Mouse (Mus musculus): ENCODE results near the gene Rin3. TPM values are rescaled to one million over a fixed set of nuclear protein-coding genes. Genes with fewer than 3 reads are reported as not detected.

Gene Rin3
- total RNA-seq, 1 experiment: 3.8 TPM

GRCm38 (mm10) chr12:102387219-102387917 is 104.5 kb downstream of the Rin3 start:
- TF ChIP-seq MAFK (IDR thresholded peaks at IDR 0.05; ENCODE audit: insufficient read depth, low read depth, low read length): no peak
- TF ChIP-seq CHD2 (IDR thresholded peaks at IDR 0.05; ENCODE audit: low read depth, low read length): no peak
- TF ChIP-seq HCFC1 (IDR thresholded peaks at IDR 0.05; ENCODE audit: borderline replicate concordance, insufficient read depth, low read length): no peak
- peak; percentile 91 for TF ChIP-seq ZC3H11A (IDR thresholded peaks at IDR 0.05; ENCODE audit: borderline replicate concordance, low read depth, low read length)
- no peaks in the 10 kb centered on the region; a peak in 1 of 4 replicates for H3K4me1 ChIP-seq (ENCODE audit: control insufficient read depth in 2 of 2, insufficient read depth in 2 of 2, low read length in 2 of 2, poor library complexity in 1 of 2)
- peak overlapping the region; percentile 35 to 58 for H3K4me3 ChIP-seq (ENCODE audit: insufficient read depth in 1 of 2, low read depth in 1 of 2, low read length in 2 of 2, poor library complexity in 1 of 2, severe bottlenecking in 1 of 2)
- H3K9ac ChIP-seq (ENCODE audit: insufficient read depth, low read depth, low read length, poor library complexity, severe bottlenecking): 0 out of 2 replicates have a peak overlapping the region, but pooled peaks have one; percentile 41
- DNase-seq (ENCODE audit: low read depth, low spot score): peak; percentile 89
- H3K9me3 ChIP-seq (ENCODE audit: control insufficient read depth, insufficient read depth, low read depth, low read length): no peaks in the 10 kb centered on the region
- in situ Hi-C loops (cut with MboI; ENCODE audit: low sequenced_read_pairs in 2 of 2, unreplicated experiment in 2 of 2): loop anchor here in 1 of 2 experiments (10.0 kb wide), 1 partner anchor 393 kb away; no protein-coding TSS in a partner anchor
- no peaks in the 10 kb centered on the region for H3K36me3 ChIP-seq (ENCODE audit: control insufficient read depth, insufficient read depth, low read length, poor library complexity, severe bottlenecking)
- H3K27ac ChIP-seq (ENCODE audit: insufficient read depth, low read depth, low read length, poor library complexity, severe bottlenecking): no peak overlapping the region

GRCm38 (mm10) chr12:102390042-102390441 is 107.2 kb downstream of the Rin3 start:
- H3K4me1 ChIP-seq (ENCODE audit: control insufficient read depth in 2 of 2, insufficient read depth in 2 of 2, low read length in 2 of 2, poor library complexity in 1 of 2): no peaks in the 10 kb centered on the region; a peak in 1 of 4 replicates
- TF ChIP-seq ZC3H11A (IDR thresholded peaks at IDR 0.05; ENCODE audit: borderline replicate concordance, low read depth, low read length) (no peak), MAFK (IDR thresholded peaks at IDR 0.05; ENCODE audit: insufficient read depth, low read depth, low read length) (no peak), CHD2 (IDR thresholded peaks at IDR 0.05; ENCODE audit: low read depth, low read length) (no peak), ZNF384 (IDR thresholded peaks at IDR 0.05; ENCODE audit: low read depth, low read length) (no peak), HCFC1 (IDR thresholded peaks at IDR 0.05; ENCODE audit: borderline replicate concordance, insufficient read depth, low read length) (no peak)
- DNase-seq (ENCODE audit: low read depth, low spot score): no peak
- no peak overlapping the region for H3K27ac ChIP-seq (ENCODE audit: insufficient read depth, low read depth, low read length, poor library complexity, severe bottlenecking)
- in situ Hi-C loops (cut with MboI; ENCODE audit: low sequenced_read_pairs in 2 of 2, unreplicated experiment in 2 of 2): loop anchor here in 1 of 2 experiments (10.0 kb wide), 1 partner anchor 75 kb away; the partner anchor contains the start of gene Golga5
- no peaks in the 10 kb centered on the region for H3K9me3 ChIP-seq (ENCODE audit: control insufficient read depth, insufficient read depth, low read depth, low read length)
- H3K36me3 ChIP-seq (ENCODE audit: control insufficient read depth, insufficient read depth, low read length, poor library complexity, severe bottlenecking): peaks cover 5% of the 10 kb centered on the region; the same call in 1 of the 2 replicates
- no peak overlapping the region for H3K9ac ChIP-seq (ENCODE audit: insufficient read depth, low read depth, low read length, poor library complexity, severe bottlenecking)
- H3K4me3 ChIP-seq (ENCODE audit: insufficient read depth in 1 of 2, low read depth in 1 of 2, low read length in 2 of 2, poor library complexity in 1 of 2, severe bottlenecking in 1 of 2): peak overlapping the region; percentile 3 to 50; a peak in 3 of 4 replicates

GRCm38 (mm10) chr12:102391109-102391508 is 108.3 kb downstream of the Rin3 start:
- no peak overlapping the region for H3K27ac ChIP-seq (ENCODE audit: insufficient read depth, low read depth, low read length, poor library complexity, severe bottlenecking)
- H3K9me3 ChIP-seq (ENCODE audit: control insufficient read depth, insufficient read depth, low read depth, low read length): no peaks in the 10 kb centered on the region
- no peak for DNase-seq (ENCODE audit: low read depth, low spot score)
- peaks cover 13% of the 10 kb centered on the region for H3K36me3 ChIP-seq (ENCODE audit: control insufficient read depth, insufficient read depth, low read length, poor library complexity, severe bottlenecking)
- no peak overlapping the region for H3K9ac ChIP-seq (ENCODE audit: insufficient read depth, low read depth, low read length, poor library complexity, severe bottlenecking)
- in situ Hi-C loops (cut with MboI; ENCODE audit: low sequenced_read_pairs in 2 of 2, unreplicated experiment in 2 of 2): loop anchor here in 1 of 2 experiments (10.0 kb wide), 1 partner anchor 74 kb away; the partner anchor contains the start of gene Golga5
- no peaks in the 10 kb centered on the region; a peak in 1 of 4 replicates for H3K4me1 ChIP-seq (ENCODE audit: control insufficient read depth in 2 of 2, insufficient read depth in 2 of 2, low read length in 2 of 2, poor library complexity in 1 of 2)
- no peak overlapping the region for H3K4me3 ChIP-seq (ENCODE audit: insufficient read depth in 1 of 2, low read depth in 1 of 2, low read length in 2 of 2, poor library complexity in 1 of 2, severe bottlenecking in 1 of 2)
- TF ChIP-seq ZNF384 (IDR thresholded peaks at IDR 0.05; ENCODE audit: low read depth, low read length) (peak; percentile 55), HCFC1 (IDR thresholded peaks at IDR 0.05; ENCODE audit: borderline replicate concordance, insufficient read depth, low read length) (no peak)

- DNase-seq (ENCODE audit: low read depth, low spot score): no peak
- Histone ChIP-seq H3K4me3 (ENCODE audit: insufficient read depth in 1 of 2, low read depth in 1 of 2, low read length in 2 of 2, poor library complexity in 1 of 2, severe bottlenecking in 1 of 2) (no peak overlapping the region), H3K9ac (ENCODE audit: insufficient read depth, low read depth, low read length, poor library complexity, severe bottlenecking) (no peak overlapping the region), H3K4me1 (ENCODE audit: control insufficient read depth in 2 of 2, insufficient read depth in 2 of 2, low read length in 2 of 2, poor library complexity in 1 of 2) (no peaks in the 10 kb centered on the region; a peak in 1 of 4 replicates), H3K36me3 (ENCODE audit: control insufficient read depth, insufficient read depth, low read length, poor library complexity, severe bottlenecking) (peaks cover 16% of the 10 kb centered on the region), H3K27ac (ENCODE audit: insufficient read depth, low read depth, low read length, poor library complexity, severe bottlenecking) (no peak overlapping the region), H3K9me3 (ENCODE audit: control insufficient read depth, insufficient read depth, low read depth, low read length) (no peaks in the 10 kb centered on the region)
- TF ChIP-seq ZNF384 (IDR thresholded peaks at IDR 0.05; ENCODE audit: low read depth, low read length) (no peak), MAFK (IDR thresholded peaks at IDR 0.05; ENCODE audit: insufficient read depth, low read depth, low read length) (no peak), HCFC1 (IDR thresholded peaks at IDR 0.05; ENCODE audit: borderline replicate concordance, insufficient read depth, low read length) (no peak), CHD2 (IDR thresholded peaks at IDR 0.05; ENCODE audit: low read depth, low read length) (no peak), ZC3H11A (IDR thresholded peaks at IDR 0.05; ENCODE audit: borderline replicate concordance, low read depth, low read length) (peak; percentile 64; the same call in 1 of the 2 replicates)
- in situ Hi-C loops (cut with MboI; ENCODE audit: low sequenced_read_pairs in 2 of 2, unreplicated experiment in 2 of 2): loop anchor here in 1 of 2 experiments (10.0 kb wide), 1 partner anchor 73 kb away; the partner anchor contains the start of gene Golga5
Observed at GRCm38 (mm10) chr12:102391982-102392381, 109.1 kb downstream of the Rin3 start.
